Mouse (Mus musculus): ENCODE data around the gene Tsku.
A peak's percentile ranks its signal among the peaks of the same experiment; 100 is the strongest.

Gene Tsku

DNA sequence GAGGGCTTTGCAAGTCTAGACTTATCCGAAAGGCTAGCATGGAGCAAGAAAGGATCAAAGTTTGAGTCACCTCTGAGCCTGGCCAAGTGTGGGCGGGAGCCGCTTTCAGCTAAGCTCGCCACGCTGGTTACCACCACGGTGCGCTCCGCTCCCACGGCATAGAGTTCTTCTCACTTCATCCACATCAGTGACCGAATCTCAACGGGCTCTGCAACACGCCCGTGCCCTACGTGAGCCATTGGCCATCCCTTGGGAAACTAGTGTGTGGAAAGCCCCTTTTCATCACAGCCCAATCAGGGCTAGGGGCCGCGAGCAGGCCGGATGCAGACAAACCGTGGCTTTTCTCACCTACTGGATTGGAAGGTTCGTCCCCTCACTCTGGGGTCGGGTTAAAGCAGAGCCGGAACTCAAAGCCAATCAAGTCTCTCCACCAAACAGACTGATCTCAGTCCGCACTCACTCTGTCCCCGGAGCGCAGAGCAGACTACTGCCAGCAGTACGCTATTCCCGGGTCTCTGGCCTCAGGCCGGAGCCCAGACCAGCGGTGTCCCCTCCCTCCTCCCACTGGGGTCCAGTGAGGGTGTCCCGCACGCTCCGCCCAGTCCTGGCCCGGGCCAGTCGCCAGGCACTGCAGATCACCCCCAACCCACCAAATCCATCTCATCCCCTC lies 1.0 kb downstream of the Tsku start:
- peak; percentile 64 for DNase-seq (ENCODE audit: low read depth)

DNA sequence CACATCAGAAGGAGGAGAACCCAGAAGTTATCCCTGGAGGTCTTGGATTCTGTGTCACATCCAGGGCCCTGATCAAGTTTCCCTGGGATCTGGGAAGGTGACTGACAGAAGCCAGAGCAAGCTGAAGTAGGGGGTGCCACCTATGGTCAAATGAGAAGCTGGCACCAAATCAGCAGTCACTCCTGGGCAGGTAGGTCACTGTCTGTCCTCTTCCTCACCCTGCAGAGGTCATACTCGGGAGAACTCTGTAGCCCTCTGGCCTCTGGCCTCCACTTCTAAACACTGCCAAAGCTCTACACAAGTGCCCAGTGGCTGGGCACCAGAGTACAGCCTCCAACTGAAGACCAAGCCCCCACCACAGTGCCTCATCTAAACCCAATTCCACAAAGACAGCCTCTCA lies 3.1 kb downstream of the Tsku start:
- no peak for DNase-seq (ENCODE audit: low read depth)

DNA sequence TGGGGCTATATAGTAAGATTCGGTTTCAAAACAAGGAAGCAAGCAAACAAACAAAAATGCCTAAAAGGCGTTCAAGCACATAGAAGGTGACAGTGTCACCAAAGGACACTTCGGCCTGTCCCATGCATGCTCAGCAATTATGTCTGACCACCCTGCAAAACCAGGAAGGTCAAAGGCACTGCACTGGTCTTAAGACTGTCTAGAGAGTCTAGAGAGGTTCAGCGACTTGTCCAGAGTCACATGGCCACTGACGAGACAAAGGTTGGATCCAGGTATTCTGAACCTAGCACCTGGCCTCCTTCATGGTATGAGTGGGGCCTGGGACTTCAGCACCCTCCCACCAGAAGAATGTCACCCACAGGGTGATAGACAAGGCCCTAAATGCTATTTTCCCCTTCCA lies 3.8 kb downstream of the Tsku start:
- DNase-seq (ENCODE audit: low read depth), result no peak

DNA sequence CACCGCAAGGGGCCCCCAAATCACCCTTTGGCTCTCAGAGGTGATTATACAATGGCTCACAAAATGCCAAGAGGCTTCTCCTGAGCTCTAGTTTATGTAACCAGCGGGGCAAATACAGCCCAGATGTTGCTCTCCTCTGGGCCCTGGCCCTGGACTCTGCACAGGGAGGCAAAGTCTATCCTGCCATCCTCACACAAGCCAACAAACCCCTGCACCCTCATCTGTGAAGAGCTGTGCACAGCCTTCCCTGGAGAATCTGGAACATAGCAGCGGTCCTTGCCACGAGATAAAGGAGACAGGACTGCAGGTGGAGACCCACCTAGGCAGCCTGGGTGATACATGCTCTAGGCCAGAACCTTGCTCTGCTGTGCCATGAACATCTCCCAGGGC lies 6.2 kb downstream of the Tsku start:
- peak; percentile 37 for DNase-seq (ENCODE audit: low read depth)

DNA sequence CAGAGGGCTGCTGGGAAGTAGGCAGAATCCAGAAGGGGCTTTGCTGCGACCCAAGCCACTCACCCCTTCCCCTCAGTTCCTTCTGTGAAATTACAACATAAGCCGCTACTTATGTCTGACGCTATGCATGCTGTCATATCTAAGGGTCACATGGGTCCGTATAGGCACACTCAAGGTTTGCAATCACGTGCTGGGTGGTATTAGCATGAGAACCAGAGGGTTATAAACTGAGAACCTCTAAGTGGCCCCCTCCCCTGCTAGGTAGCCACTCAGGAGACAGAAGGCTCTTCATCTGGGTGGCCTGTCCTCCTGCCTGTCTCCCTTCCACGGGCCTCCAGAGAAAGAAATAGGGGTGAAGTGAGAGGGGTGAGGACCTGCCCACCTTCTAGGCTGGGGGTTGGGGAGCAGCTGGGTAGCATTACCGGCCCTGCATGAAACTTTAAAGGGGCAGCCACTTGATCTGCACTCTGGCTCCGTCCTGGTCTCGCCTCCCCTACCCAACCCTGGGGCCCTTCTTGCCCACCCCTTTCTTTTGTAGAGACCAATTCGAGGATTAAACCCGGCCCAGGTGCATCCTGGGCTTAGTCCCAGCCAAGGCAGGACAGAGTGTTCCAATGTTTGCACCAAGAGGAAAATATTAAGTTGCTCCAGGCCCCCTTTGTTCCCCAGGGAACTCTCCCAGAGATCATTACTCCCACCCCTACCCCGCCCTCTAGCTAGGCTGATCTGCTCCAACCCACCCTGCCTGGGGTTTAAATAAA lies 6.8 kb downstream of the Tsku start:
- no peak for DNase-seq (ENCODE audit: low read depth)

DNA sequence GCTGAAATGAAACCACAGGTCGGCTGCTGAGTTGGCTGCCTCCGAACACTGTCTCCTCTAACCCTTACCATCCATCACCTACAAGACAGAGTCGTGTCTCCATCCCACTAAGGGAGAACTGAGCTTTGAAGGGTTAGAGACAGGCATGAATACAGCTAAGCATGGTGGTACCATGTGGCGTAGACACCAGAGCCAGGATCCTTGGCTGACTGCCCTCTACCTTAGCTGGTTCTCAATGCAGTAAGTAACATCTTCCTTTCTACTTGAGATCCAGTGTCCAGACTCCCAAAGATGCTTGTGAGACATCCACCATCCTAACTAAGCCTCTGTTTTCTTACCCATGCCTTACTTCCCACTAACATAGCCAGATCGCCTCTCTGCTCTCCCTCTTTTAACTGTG lies 7.5 kb downstream of the Tsku start:
- DNase-seq (ENCODE audit: low read depth), result no peak

DNA sequence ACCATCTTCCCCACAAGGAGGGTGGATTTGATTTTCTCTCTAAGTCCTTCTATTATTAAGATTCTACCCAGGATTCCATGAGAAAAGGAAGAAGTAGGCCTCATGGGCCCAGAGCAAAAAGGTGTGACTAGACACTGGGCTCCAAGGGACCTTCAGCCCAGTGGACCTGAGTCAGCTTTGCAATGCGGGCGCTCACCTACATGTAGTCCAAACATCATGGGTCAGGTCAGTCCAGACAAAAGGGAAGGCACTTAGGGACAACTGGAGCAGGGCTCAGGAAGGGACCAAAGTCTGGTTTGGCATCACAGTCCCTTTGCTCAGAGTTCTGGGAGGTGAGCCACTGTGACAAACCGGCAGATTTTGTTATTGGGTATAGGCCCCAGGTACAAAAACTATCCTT lies 9.6 kb downstream of the Tsku start:
- DNase-seq (ENCODE audit: low read depth), result no peak

DNA sequence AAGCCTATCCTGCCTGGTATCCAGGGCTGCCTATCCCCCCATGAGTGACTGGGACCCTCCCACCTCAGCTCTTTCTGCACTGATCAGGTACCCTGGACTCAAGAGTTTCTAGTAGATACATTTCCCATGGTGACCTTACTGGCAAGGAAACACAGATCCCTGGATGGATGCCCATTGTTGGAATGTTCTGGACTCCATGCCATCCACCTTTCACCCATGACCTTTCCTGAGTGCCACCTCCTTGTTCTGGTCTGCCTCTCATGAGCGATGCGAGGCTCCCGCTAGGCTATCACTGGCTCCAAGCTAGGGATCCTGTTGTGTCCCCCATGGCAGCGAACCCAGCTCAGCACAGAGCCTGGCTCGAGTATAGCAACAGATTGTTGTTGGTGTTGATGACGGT lies 11.3 kb downstream of the Tsku start:
- no peak for DNase-seq (ENCODE audit: low read depth)

DNA sequence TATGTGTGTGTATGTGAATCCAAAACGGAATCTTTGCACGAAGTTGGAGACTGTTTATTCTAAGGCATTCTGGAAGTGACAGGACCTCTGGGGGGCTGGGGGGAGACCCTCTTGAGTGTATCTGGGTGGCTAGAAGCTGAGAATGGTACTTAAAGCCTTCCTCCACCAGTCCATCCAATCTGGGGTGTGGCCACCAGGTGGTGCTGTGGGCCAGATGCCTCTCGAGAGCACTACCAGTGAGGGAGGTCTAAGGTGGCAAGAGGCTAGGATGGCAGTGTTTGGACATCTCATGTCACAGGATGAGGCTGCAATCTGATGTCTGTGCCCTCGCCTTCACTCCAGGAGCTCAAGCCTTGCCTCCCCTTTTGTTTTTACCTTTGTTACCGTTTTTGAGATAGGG lies 12.0 kb downstream of the Tsku start:
- DNase-seq (ENCODE audit: low read depth), result peak; percentile 89

DNA sequence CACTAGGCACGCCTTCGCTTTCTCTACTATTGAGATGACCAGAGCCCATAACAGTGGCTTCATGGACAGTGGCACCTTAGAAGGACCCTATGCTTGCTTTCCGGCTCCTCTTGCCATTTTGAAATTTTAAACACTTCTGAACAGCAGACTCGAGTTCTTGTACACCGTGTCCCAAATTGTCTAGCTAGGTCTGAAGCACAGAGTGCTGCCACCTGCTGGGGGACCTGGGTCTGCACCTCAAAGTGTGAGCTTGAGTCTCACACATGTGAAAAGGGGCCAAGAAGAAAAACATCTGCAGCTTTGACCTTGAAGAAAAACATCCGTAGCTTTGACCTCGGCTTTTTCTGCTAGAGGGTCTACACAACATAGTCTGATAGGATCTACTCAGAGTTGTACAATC lies 13.1 kb downstream of the Tsku start:
- peak; percentile 78 for DNase-seq (ENCODE audit: low read depth)

DNA sequence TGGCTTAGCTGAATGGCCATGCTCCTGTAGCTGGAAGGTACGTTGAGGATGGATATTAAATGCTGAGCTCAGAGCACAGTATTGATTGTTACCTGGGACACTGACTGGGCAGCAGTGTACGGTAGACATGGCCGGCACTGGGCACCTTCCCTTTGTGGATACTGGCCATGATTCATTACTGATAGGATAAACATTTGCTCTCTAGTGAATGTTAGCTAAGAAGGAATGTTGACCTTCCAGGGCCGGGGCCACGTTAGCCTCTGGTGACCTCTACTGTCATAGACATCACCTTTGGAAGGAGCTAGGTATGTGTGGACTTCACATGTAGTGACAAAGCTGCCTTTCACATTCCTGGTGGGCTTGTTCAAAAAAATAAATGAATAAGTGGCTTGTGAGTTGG lies 13.7 kb downstream of the Tsku start:
- no peak for DNase-seq (ENCODE audit: low read depth)

DNA sequence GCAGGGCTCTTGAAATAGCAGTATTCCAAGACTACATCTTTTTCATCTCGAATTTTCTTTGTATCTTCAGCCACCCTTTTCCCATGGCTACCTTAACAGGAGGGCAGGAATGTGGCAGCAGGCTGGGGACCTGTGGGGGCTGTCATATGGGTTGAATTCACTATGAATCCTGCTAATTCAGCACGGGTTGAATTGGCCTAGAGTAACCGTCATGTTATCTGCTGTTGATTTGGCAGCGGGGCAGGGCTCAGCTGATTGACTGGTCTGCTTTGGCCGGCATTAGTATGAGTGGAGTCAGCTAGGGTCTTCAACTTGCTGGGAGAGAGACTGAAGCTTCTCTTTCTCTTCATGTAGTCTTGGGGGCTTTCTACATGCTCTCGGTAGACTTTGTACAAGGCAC lies 16.1 kb downstream of the Tsku start:
- no peak for DNase-seq (ENCODE audit: low read depth)

DNA sequence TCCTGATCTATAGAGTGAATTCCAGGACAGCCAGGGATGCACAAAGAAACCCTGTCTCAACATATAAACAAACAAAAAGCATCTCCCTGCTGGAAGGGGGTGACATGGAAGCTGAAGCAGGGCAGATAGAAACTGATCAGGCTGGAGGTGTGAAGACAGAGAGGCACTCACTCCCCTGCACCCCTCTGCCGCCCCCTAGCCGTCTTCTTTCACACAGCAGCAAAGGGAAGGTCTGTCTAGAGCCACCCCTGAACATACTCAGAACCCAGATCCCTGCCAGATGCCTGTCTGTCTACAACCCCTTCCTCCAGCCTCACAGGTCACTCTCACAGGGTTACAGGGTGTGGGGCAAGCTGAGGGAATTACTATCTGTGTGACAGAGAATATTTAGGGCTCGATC lies 16.8 kb downstream of the Tsku start:
- peak; percentile 64 for DNase-seq (ENCODE audit: low read depth)

DNA sequence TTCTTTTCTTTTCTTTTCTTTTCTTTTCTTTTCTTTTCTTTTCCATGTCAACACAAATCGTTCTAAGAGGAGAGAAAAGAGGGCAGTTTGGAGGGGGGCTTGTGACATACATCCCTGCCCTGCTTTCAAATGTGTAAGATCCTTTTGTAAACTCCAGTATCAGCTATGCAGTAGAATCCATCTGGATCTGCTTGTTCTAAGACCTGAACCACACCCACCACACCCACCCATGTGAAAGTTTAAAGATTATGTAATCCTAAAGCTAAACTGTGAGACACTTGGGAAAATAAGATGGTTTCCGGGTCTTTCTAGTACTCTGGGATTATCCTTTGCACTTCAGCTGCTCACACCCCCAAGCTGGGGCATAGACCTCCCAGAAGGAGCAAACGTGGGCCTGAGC lies 18.9 kb downstream of the Tsku start:
- peak; percentile 34 for DNase-seq (ENCODE audit: low read depth)

DNA sequence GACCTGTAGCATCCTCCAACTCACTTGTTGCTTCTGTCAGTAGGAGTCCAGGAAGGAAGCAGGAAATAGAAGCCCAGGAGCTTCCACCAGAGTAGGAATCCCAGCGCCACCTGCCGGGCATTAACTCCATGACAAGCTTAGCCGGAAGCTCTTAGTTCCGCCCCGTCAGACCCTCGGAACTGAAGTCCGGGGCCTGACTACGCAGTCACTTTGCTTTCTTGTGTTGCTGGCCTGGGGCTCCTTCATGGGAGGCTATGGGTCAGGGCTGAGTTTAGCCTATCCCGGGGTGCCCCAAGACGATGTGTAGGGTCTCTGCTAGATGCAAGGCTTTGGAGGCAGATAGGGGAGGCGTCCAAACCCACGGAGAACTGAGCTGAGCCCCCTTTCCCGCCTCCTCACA lies 19.7 kb downstream of the Tsku start:
- peak; percentile 93 for DNase-seq (ENCODE audit: low read depth)

DNA sequence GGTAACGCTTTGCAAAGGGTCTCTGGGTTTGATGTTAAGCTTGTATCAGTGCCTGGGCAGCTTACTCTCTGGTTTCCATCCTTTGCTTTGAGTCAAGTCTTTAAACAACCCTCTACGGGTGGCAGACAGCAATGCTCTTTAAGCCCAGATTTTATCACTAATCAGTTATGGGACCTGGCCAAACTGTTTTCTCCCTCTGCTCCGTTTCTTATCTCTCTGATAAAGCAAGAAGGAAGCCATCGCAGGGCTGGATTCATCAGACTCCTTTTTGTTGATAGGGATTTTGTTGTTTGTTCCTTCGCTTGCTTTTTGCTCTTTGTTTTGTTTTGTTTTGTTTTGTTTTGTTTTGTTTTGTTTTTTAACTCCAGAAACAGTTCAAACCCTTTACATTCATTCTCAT lies 20.8 kb downstream of the Tsku start:
- DNase-seq (ENCODE audit: low read depth), result no peak

DNA sequence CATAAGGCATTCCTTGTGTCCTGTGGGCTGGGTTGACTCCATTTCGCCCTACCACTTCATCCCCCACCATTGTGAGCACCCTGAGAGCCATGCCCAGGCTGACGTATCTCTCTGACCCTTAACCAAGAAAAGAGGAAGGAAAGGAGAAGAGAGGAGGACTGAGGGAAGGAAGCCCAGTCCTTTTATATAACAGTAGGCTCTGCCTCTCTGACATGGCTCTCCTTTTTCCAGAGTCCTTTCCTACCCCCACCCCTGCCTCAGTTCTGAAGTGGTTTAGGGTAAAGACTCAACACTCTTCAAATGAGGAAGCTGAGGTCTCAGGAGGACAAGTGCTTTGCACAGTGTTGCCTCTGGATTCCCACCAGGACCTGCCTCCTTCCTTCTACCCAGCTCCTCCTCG lies 27.1 kb downstream of the Tsku start:
- no peak for DNase-seq (ENCODE audit: low read depth)

DNA sequence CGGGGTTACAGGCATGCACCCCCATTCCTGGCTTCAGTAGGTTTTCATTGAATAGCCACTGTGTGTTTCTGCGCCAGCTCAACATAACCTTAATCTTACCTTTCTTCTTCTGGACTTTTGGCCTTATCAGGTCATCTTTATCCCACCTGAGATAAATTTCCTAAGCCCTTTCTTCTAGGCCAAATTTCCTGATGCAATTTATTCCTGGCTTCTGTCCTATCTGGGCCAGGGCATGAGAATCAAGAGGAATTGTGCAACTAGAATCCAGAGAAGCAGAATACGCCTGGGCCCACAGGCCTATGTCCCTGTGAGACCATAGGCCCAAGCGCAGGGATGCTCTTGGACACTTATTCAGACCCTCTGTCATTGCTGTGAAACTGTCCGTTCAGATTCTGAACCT lies 27.6 kb downstream of the Tsku start:
- DNase-seq (ENCODE audit: low read depth), result no peak

DNA sequence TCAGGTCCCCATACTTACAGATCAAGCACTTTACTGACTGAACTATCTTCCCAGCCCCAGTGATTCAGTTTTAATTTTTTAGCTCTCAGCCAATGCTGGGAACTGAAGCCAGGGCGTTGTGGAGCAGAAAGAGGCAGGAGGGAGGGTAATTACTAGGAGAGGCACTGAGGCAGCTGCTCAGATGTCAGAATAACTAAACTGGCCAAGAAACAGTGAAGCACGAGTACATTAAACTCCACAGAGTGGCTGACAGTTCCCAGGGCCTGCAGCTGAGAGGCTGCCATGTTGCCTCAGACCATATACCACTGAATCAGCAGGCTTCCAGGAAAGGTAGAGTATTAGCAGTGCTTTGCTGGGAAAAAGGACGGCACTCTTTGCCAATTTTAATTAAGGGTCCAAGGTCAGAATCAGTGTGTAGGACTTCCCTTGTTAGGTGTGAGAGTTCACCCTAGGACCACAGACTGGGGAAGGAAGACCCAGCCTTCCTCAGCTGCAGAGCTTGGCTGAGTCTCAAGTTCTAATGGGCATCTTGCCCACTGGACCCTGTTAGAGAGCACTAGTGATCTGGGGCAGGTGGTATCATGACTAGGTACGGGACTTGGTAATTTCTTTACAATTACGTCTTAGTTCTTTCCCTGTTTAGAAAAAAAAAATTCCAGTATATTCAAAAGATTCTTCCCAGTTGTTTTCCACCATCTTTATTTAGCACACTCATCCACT lies 28.3 kb downstream of the Tsku start:
- no peak for DNase-seq (ENCODE audit: low read depth)

DNA sequence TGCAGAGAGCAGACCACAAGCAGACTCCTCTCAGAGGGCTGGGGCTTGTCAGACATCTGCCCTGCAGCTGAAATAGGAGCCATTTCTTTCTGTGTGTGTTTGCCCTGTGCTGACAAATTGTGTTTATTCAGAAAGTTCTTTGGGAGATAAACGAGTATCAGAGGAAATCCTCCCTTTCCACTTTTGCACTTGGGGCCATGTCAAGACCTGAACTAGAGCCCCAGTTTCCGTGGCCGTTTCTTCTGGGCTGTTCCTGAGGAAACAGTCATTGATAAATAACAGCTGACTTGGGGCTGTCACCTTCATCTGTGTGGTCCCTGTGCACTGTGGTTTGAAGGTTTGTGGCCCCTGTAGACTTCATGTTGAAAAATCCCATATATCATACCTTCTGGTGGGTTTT lies 29.2 kb downstream of the Tsku start:
- DNase-seq (ENCODE audit: low read depth), result no peak

DNA sequence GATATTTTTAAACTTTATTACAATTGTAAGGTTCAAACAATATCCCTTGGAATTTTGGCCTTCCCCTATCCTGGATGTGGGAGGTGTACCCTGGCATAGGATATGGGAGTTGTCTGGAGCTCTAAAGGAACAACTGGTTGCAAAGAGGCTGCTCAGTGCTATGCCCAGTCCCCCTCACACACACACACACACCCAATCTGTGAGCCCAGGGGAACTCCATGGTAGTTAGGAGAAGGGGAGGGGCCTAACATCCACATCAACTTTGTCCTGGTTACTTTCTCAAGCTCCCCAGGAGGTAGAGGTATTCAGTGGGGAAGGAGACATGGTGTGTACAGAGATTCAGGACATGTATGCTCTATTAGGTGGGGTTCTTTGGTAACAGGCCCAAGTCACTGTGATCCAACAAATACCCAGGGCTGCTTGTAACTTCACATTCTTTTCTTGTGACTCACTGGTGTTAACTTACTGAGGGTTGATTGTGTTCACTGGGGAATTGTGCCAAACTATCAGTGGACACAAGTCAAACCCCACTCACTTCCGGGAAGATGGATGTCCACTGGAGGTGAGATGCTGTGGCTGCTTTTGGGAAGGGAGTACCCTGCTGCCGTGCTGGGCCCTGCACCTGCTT lies 30.6 kb downstream of the Tsku start:
- peak; percentile 72 for DNase-seq (ENCODE audit: low read depth)

DNA sequence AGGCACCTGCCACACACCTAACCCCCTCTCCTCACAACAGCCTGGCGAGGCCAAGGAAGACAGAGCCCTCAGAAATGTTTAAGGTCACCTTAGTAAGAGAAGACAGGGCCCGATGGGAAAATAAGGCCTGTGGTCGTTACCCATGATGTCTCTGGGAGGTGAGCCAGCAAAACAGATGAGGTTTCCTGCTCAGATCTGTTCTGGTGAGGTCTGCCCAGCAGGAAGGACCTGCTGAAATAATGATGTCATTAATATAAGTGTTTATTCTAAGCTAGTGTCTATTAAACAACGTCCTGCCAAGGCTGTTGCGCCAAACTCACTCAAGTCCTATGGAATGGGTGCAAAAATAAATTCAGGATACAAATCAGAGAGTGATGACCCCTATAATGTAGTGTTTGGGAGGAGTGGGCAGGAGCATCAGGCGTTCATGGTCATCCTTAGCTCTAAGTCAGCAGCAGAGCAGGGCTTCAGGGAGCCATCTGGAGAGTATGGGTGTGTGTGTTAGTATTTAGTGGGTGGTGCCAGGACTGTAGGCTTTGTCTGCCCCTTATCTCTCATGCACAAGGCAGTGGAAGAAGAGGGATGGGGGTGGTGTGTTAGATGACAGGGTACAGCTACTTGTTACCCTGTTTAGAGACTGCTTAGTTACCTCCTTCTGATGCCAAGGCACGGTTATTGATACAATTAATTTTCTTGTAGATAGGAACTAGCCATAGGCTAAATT lies 31.3 kb downstream of the Tsku start:
- DNase-seq (ENCODE audit: low read depth), result peak; percentile 16
